In the genomic region with DNA sequence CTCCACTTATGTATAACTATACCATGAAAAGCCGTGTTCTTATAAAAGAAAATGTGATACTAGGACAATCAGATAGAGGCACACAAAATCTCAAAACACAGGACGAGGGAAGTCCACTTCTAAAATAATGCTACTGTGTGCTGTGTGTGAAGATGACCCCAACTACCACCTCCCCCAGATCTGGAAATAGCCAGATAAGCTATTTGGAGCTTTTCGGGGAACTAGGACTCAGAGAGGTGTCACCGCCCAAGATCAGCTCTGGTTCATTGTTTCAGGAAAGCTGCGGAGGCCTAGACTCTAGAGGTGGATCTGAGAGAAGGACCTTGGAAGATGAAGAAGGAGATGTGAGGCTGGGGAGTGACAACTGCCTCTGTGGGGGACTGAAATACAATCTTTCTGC, we compare ENCODE assay signal across 17 mouse cellular contexts. TPM values are rescaled to one million over a fixed set of nuclear protein-coding genes. Genes with fewer than 3 reads are reported as not detected.
DNase-seq lines count a peak whose midpoint lies in the region; ATAC-seq and TF ChIP-seq lines count a peak whose summit lies in the region.
"Had no signal": no experiment of that assay in that cellular context is flagged by ENCODE, and none has a peak within 500 bp of the region (broad histone marks: within the 10 kb centered on the region; RNA-seq: fewer than 3 reads in every experiment).

No protein-coding gene starts in this region.

- peaks cover 56% of the 10 kb centered on the region for H3K4me1 ChIP-seq in heart, embryonic 10.5 days
- H3K4me1 ChIP-seq in testis, adult 2 months (ENCODE audit: control insufficient read depth, insufficient read depth, low read length): no peaks in the 10 kb centered on the region; the same call in 1 of the 2 replicates
- H3K4me1 ChIP-seq in liver, embryonic 13.5 days (replicated peaks): peaks cover 66% of the 10 kb centered on the region
- H3K4me1 ChIP-seq in hindbrain, embryonic 16.5 days (ENCODE audit: control insufficient read depth, insufficient read depth, low read depth, low read length): no peaks in the 10 kb centered on the region

- H3K9ac ChIP-seq in liver, embryonic 13.5 days: peak overlapping the region; percentile 65
- no peak overlapping the region for H3K9ac ChIP-seq in hindbrain, embryonic 16.5 days (ENCODE audit: low read depth, low read length)
- H3K9ac ChIP-seq: midbrain, embryonic 13.5 days had no signal

- no peaks in the 10 kb centered on the region for H3K36me3 ChIP-seq in heart, embryonic 10.5 days
- H3K36me3 ChIP-seq in testis, adult 2 months (ENCODE audit: control insufficient read depth, insufficient read depth, low read length): no peaks in the 10 kb centered on the region
- H3K36me3 ChIP-seq in liver, embryonic 13.5 days: no peaks in the 10 kb centered on the region
- no peaks in the 10 kb centered on the region for H3K36me3 ChIP-seq in hindbrain, embryonic 16.5 days (ENCODE audit: control insufficient read depth, insufficient read depth, low read length)
- H3K36me3 ChIP-seq: limb, embryonic 13.5 days; midbrain, embryonic 13.5 days had no signal

- 67% methylated on average over 5 of the region's 5 CpGs for whole genome bisulfite sequencing in heart, embryonic 10.5 days
- 21% methylated on average over 5 of the region's 5 CpGs for WGBS in liver, embryonic 13.5 days (ENCODE audit: insufficient replicate concordance)
- 87% methylated on average over 5 of the region's 5 CpGs for WGBS in hindbrain, embryonic 16.5 days

- H3K27me3 ChIP-seq in heart, embryonic 10.5 days (ENCODE audit: insufficient read depth, poor library complexity, severe bottlenecking): no peaks in the 10 kb centered on the region
- no peaks in the 10 kb centered on the region for H3K27me3 ChIP-seq in testis, adult 2 months (ENCODE audit: control insufficient read depth, insufficient read depth, low read length)
- H3K27me3 ChIP-seq in liver, embryonic 13.5 days: 0 out of 2 replicates have a peak, but pooled peaks cover 2% of the 10 kb centered on the region
- no peaks in the 10 kb centered on the region for H3K27me3 ChIP-seq in hindbrain, embryonic 16.5 days (replicated peaks; ENCODE audit: control insufficient read depth, insufficient read depth, low read length)
- H3K27me3 ChIP-seq: limb, embryonic 13.5 days; midbrain, embryonic 13.5 days had no signal

- H3K27ac ChIP-seq in heart, embryonic 10.5 days: peak overlapping the region; percentile 71
- H3K27ac ChIP-seq in testis, adult 2 months (ENCODE audit: control insufficient read depth, insufficient read depth, low read depth, low read length): peak overlapping the region; percentile 49; the same call in 1 of the 2 replicates
- H3K27ac ChIP-seq in liver, embryonic 13.5 days: peak overlapping the region; percentile 81
- H3K27ac ChIP-seq in hindbrain, embryonic 16.5 days (ENCODE audit: low read depth, low read length): no peak overlapping the region
- H3K27ac ChIP-seq: limb, embryonic 13.5 days; midbrain, embryonic 13.5 days had no signal

- H3K4me3 ChIP-seq in heart, embryonic 10.5 days: no peak overlapping the region
- no peak overlapping the region for H3K4me3 ChIP-seq in testis, adult 2 months (ENCODE audit: control insufficient read depth, low read depth, low read length)
- no peak overlapping the region for H3K4me3 ChIP-seq in liver, embryonic 13.5 days (replicated peaks)
- H3K4me3 ChIP-seq in hindbrain, embryonic 16.5 days (ENCODE audit: low read length): no peak overlapping the region
- H3K4me3 ChIP-seq: erythroblast, embryonic 14.5 days; limb, embryonic 13.5 days; midbrain, embryonic 13.5 days had no signal

- TF ChIP-seq CTCF in testis, adult 2 months (IDR thresholded peaks at IDR 0.05; ENCODE audit: control insufficient read depth, insufficient read depth, insufficient replicate concordance, low read depth, low read length): no peak

- peak; percentile 84 for DNase-seq in heart, embryonic 10.5 days (ENCODE audit: low spot score)
- no peak for DNase-seq in heart, postnatal 25 days (ENCODE audit: low spot score)
- no peak for DNase-seq in testis, postnatal 10 days (ENCODE audit: low spot score)
- no peak for DNase-seq in liver, embryonic 13.5 days
- DNase-seq in layer of hippocampus, adult 8-10 months (ENCODE audit: low spot score in 2 of 2): no peak
- no peak for DNase-seq in kidney, postnatal 10 days
- DNase-seq: adrenal gland, adult 2 months; cerebellum, postnatal 14 days; gastrocnemius, postnatal 14 days; right cerebral cortex, adult 18-20 months; spleen, adult 18-20 months had no signal

- intact Hi-C loops in heart, postnatal 25 days (cut with DNase I): no loop called here

- H3K9me3 ChIP-seq in heart, embryonic 10.5 days: no peaks in the 10 kb centered on the region
- no peaks in the 10 kb centered on the region for H3K9me3 ChIP-seq in liver, embryonic 13.5 days (replicated peaks)
- H3K9me3 ChIP-seq in hindbrain, embryonic 16.5 days (ENCODE audit: control insufficient read depth, low read length): no peaks in the 10 kb centered on the region
- H3K9me3 ChIP-seq: limb, embryonic 13.5 days; midbrain, embryonic 13.5 days had no signal

- peak; percentile 72 for ATAC-seq in liver, embryonic 13.5 days (ENCODE audit: low read depth)
- no peak for ATAC-seq in hindbrain, embryonic 16.5 days
- ATAC-seq: inflammation-experienced regulatory T-cells, adult 6 months; midbrain, embryonic 13.5 days had no signal

- H3K4me2 ChIP-seq in liver, embryonic 13.5 days: peak overlapping the region; percentile 51
- no peak overlapping the region for H3K4me2 ChIP-seq in hindbrain, embryonic 16.5 days (ENCODE audit: low read length)
- H3K4me2 ChIP-seq: limb, embryonic 13.5 days; midbrain, embryonic 13.5 days had no signal

- TF ChIP-seq POLR2A in testis, adult 2 months (IDR thresholded peaks at IDR 0.05; ENCODE audit: control insufficient read depth, low read depth, low read length): no peak

RNA-seq across cellular contexts. Expression of gene Ergic1, which starts 26.6 kb away (rescaled TPM):
- 130 and 150 TPM in 2 replicates for polyA plus RNA-seq in heart, embryonic 10.5 days (2016; fragmentation: Nextera tagmentation; extraction: Ambion mirVana)
- 10 to 100 TPM; 54.2 to 58.4 TPM for total RNA-seq in heart, postnatal 25 days (2021)
- 115 and 122 TPM in 2 replicates for polyA plus RNA-seq in testis, adult 2 months (2012; rRNA removed)
- 35.2 and 37.0 TPM in 2 replicates for polyA plus RNA-seq in liver, embryonic 13.5 days (2015; fragmentation: Nextera tagmentation; extraction: Ambion mirVana)
- total RNA-seq in layer of hippocampus, adult 8-10 months (2022): 100 to 1,000 TPM; 118 to 152 (median 136) TPM
- polyA plus RNA-seq in hindbrain, embryonic 16.5 days (2015; fragmentation: Nextera tagmentation; extraction: Ambion mirVana): 97.0 and 106 TPM in 2 replicates

RNA-seq across cellular contexts. Expression of gene Dusp1, which starts 27.2 kb away (rescaled TPM):
- polyA plus RNA-seq in heart, embryonic 10.5 days (2016; fragmentation: Nextera tagmentation; extraction: Ambion mirVana): 28.8 and 31.5 TPM in 2 replicates
- total RNA-seq in heart, postnatal 25 days (2021): 10 to 100 TPM; 44.8 to 66.4 TPM
- 19.7 and 24.5 TPM in 2 replicates for polyA plus RNA-seq in testis, adult 2 months (2012; rRNA removed)
- polyA plus RNA-seq in liver, embryonic 13.5 days (2015; fragmentation: Nextera tagmentation; extraction: Ambion mirVana): 22.2 and 27.8 TPM in 2 replicates
- 10 to 100 TPM; 13.6 to 22.6 (median 20.6) TPM for total RNA-seq in layer of hippocampus, adult 8-10 months (2022)
- polyA plus RNA-seq in hindbrain, embryonic 16.5 days (2015; fragmentation: Nextera tagmentation; extraction: Ambion mirVana): 27.1 and 29.0 TPM in 2 replicates
